Mouse (Mus musculus) hindbrain, embryonic 15.5 days (tissue): Measurements from ENCODE around the gene Spns2. TPM values are rescaled to one million over a fixed set of nuclear protein-coding genes. Genes with fewer than 3 reads are reported as not detected.
A peak's percentile ranks its signal among the peaks of the same experiment; 100 is the strongest.

Source experiments
- ATAC-seq: fragments of 200-750 bp; cut with Nextera tagmentation; 2 replicates; pipeline ENCODE4 v1.8.0; 2017; ENCODE audit warnings: low read depth, moderate number of reproducible peaks, moderate TSS enrichment; ENCODE audit not compliant: low FRiP score
- H3K27ac ChIP-seq: fragments of 300-500 bp; sonication (generic); replicated peaks from 2 replicates; pipeline ENCODE4 v1.5.1; 2015; ENCODE audit warnings: mild to moderate bottlenecking, inconsistent platforms
- H3K27me3 ChIP-seq: fragments of 300-500 bp; sonication (generic); 2 replicates; pipeline ENCODE4 v1.6.1; 2015; ENCODE audit warnings: control low read depth, inconsistent platforms
- H3K36me3 ChIP-seq: fragments of 300-500 bp; sonication (generic); 2 replicates; pipeline ENCODE4 v1.6.1; 2015; ENCODE audit warnings: control low read depth, inconsistent platforms
- H3K4me1 ChIP-seq: fragments of 300-500 bp; sonication (generic); replicated peaks from 2 replicates; pipeline ENCODE4 v1.6.1; 2015; ENCODE audit warnings: control low read depth, inconsistent platforms
- H3K4me2 ChIP-seq: fragments of 300-500 bp; sonication (generic); 2 replicates; pipeline ENCODE4 v1.6.1; 2015; ENCODE audit warnings: moderate library complexity, mild to moderate bottlenecking, inconsistent platforms
- H3K4me3 ChIP-seq: fragments of 300-500 bp; sonication (generic); 2 replicates; pipeline ENCODE4 v1.5.1; 2015; ENCODE audit warnings: mild to moderate bottlenecking, inconsistent platforms
- H3K9ac ChIP-seq: fragments of 300-500 bp; sonication (generic); 2 replicates; pipeline ENCODE4 v1.6.1; 2015; ENCODE audit warnings: inconsistent platforms
- H3K9me3 ChIP-seq: fragments of 300-500 bp; sonication (generic); 2 replicates; pipeline ENCODE4 v1.6.1; 2016; ENCODE audit warnings: control low read depth, inconsistent platforms
- WGBS: fragments of 180-500 bp; shearing (Covaris S2); methylation state at CpG from one replicate; pipeline ENCODE4 v1.1.7; 2015; 5-methylcytosine and 5-hydroxymethylcytosine counted together
- polyA plus RNA-seq: library from polyadenylated mRNA; unstranded; fragments of >200 nt; fragmentation: Nextera tagmentation; extraction: Ambion mirVana; gene quantifications from 2 replicates; pipeline ENCODE4 v1.2.1, GENCODE M21; 2015

The Spns2 gene
- polyA plus RNA-seq, 1 experiment from 2014 or later = 11.4 TPM

- Histone ChIP-seq H3K4me3 (no peak overlapping the region), H3K4me2 (no peak overlapping the region), H3K4me1 (peaks cover 17% of the 10 kb centered on the region), H3K36me3 (peaks cover 9% of the 10 kb centered on the region; the same call in 1 of the 2 replicates), H3K9ac (no peak overlapping the region), H3K27me3 (no peaks in the 10 kb centered on the region), H3K9me3 (no peaks in the 10 kb centered on the region), H3K27ac (peak overlapping the region; percentile 17; the same call in 1 of the 2 replicates)
- 73% methylated on average over 11 of the region's 11 CpGs for WGBS
- 0 out of 2 replicates have a peak, but pooled peaks have one; percentile 32 for ATAC-seq
Measured at GRCm38 (mm10) chr11:72466694-72467507, 22.8 kb downstream of the Spns2 start.

DNA sequence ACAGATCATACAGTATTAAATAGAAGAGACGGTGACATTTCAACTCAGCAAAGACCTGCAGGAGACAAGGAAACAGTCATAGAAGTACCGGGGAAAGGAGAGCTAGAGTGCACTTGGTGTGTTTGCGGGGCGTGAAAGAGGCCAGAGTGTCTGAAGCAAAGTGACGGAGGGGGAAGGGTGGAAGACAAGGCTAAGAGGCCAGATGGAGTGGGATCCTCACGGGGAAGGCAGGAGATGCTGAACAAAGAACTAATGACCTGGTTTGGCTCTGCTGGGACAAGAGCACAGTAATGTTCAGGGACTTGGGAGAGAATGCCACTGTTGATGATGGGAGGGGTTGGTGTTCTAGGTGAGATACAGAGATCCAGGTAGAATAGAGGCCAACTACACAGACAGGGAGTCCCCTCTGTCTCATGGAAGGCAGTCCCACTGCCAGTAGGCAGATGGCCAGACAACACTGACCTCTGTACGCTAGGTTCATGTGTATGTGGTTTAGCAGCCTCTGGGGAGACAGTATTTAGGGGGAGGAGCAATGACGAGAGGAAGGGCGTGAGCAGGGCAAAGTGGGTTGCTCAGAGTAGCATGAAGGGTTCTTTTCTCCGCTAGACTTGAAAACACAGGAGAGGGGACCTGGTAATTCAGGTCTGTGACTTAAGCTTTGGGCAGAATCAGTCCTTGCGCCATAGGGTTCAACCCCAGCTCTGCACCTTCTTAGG, 23.6 kb downstream of the Spns2 start:
- H3K36me3 ChIP-seq = peaks cover 9% of the 10 kb centered on the region; the same call in 1 of the 2 replicates
- H3K9me3 ChIP-seq = no peaks in the 10 kb centered on the region
- ATAC-seq = no peak
- WGBS = 63% methylated on average over 11 of the region's 11 CpGs
- H3K9ac ChIP-seq = no peak overlapping the region
- H3K27ac ChIP-seq = 0 out of 2 replicates have a peak overlapping the region, but pooled peaks have one; percentile 17
- no peaks in the 10 kb centered on the region for H3K27me3 ChIP-seq
- H3K4me1 ChIP-seq = peaks cover 17% of the 10 kb centered on the region
- no peak overlapping the region for H3K4me2 ChIP-seq
- no peak overlapping the region for H3K4me3 ChIP-seq

- H3K9me3 ChIP-seq = no peaks in the 10 kb centered on the region
- no peak overlapping the region for H3K4me2 ChIP-seq
- no peak overlapping the region for H3K9ac ChIP-seq
- no peak overlapping the region for H3K4me3 ChIP-seq
- peaks cover 12% of the 10 kb centered on the region; the same call in 1 of the 2 replicates for H3K36me3 ChIP-seq
- no peaks in the 10 kb centered on the region for H3K27me3 ChIP-seq
- no peak for ATAC-seq
- no peak overlapping the region for H3K27ac ChIP-seq
- H3K4me1 ChIP-seq = peaks cover 17% of the 10 kb centered on the region
- WGBS = 51% methylated on average over 3 of the region's 3 CpGs
Measured at GRCm38 (mm10) chr11:72464821-72465220, 24.9 kb downstream of the Spns2 start.

DNA sequence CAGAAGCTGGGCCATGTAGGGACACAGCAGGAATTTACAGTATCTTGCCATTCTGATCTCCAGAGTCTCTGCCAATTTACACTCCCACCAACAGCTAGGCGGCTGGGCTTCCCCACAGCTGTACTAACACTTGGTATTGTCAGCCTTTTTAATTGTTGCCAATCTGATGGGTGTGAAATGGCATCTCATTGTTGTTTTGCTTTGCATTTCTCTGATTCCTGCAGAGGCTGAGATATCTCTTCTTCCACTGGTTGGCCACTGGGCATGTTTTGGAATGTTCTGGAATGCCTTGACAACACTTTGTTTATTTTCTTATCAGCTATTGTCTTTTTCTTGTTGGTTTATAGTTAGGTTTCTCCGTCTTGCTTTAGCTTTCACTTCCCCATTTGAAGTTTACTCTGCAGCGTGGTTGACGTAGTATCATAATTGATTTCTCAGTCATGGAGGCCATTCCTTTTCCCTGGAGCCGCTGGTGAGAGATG, 28.2 kb downstream of the Spns2 start:
- no peak overlapping the region for H3K27ac ChIP-seq

GRCm38 (mm10) chr11:72458502-72458901, 31.2 kb downstream of the Spns2 start:
- Histone ChIP-seq H3K9me3 (no peaks in the 10 kb centered on the region), H3K27me3 (no peaks in the 10 kb centered on the region), H3K36me3 (peaks cover 14% of the 10 kb centered on the region; the same call in 1 of the 2 replicates), H3K4me1 (peaks cover 5% of the 10 kb centered on the region; the same call in 1 of the 2 replicates), H3K27ac (no peak overlapping the region), H3K4me2 (no peak overlapping the region), H3K9ac (no peak overlapping the region), H3K4me3 (no peak overlapping the region)
- no peak for ATAC-seq
- WGBS = 88% methylated on average over 3 of the region's 3 CpGs

More for the DNA sequence above, 28.2 kb downstream of the Spns2 start:
- Histone ChIP-seq H3K4me3 (no peak overlapping the region), H3K36me3 (peaks cover 12% of the 10 kb centered on the region; the same call in 1 of the 2 replicates), H3K9ac (no peak overlapping the region), H3K27me3 (no peaks in the 10 kb centered on the region), H3K4me1 (no peaks in the 10 kb centered on the region), H3K9me3 (no peaks in the 10 kb centered on the region), H3K4me2 (no peak overlapping the region)
- ATAC-seq = no peak
- WGBS = 38% methylated on average over 5 of the region's 5 CpGs

DNA sequence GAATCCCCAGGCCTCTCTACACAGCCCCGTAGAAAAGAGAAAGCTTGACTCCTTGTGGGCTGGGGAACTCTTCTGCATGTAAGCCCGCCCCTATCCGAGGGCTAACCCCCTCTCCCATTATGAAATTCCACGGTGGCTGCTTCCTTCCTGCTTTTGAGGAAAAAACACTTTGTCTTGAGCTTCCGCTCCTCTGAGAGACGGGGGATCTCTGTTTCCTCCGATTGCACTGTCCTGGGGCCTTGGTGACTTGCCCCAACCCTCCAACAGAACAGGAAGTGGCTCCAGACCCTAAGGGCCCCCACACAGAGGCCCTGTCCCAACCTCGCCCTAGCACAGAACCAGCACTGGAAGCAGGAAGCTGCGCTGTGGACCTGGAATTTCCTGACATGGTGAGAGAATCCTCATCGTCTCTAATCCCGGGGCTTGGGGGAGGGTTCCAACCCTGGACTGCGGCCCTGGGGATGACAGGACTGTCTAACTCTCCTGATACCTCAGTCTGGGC, 31.7 kb downstream of the Spns2 start:
- Histone ChIP-seq H3K4me1 (peaks cover 5% of the 10 kb centered on the region; the same call in 1 of the 2 replicates), H3K36me3 (peaks cover 15% of the 10 kb centered on the region; the same call in 1 of the 2 replicates), H3K27me3 (no peaks in the 10 kb centered on the region), H3K9me3 (no peaks in the 10 kb centered on the region), H3K27ac (no peak overlapping the region), H3K9ac (no peak overlapping the region), H3K4me2 (no peak overlapping the region), H3K4me3 (no peak overlapping the region)
- ATAC-seq = peak; percentile 59; the same call in 1 of the 2 replicates
- WGBS = 77% methylated on average over 12 of the region's 12 CpGs

GRCm38 (mm10) chr11:72455694-72456093, 34.0 kb downstream of the Spns2 start:
- 15% methylated on average over 5 of the region's 5 CpGs for WGBS
- Histone ChIP-seq H3K27ac (0 out of 2 replicates have a peak overlapping the region, but pooled peaks have one; percentile 25), H3K9ac (no peak overlapping the region), H3K36me3 (peaks cover 28% of the 10 kb centered on the region), H3K27me3 (no peaks in the 10 kb centered on the region), H3K4me1 (peaks cover 5% of the 10 kb centered on the region; the same call in 1 of the 2 replicates), H3K4me3 (no peak overlapping the region), H3K9me3 (no peaks in the 10 kb centered on the region), H3K4me2 (no peak overlapping the region)
- peak; percentile 70 for ATAC-seq

DNA sequence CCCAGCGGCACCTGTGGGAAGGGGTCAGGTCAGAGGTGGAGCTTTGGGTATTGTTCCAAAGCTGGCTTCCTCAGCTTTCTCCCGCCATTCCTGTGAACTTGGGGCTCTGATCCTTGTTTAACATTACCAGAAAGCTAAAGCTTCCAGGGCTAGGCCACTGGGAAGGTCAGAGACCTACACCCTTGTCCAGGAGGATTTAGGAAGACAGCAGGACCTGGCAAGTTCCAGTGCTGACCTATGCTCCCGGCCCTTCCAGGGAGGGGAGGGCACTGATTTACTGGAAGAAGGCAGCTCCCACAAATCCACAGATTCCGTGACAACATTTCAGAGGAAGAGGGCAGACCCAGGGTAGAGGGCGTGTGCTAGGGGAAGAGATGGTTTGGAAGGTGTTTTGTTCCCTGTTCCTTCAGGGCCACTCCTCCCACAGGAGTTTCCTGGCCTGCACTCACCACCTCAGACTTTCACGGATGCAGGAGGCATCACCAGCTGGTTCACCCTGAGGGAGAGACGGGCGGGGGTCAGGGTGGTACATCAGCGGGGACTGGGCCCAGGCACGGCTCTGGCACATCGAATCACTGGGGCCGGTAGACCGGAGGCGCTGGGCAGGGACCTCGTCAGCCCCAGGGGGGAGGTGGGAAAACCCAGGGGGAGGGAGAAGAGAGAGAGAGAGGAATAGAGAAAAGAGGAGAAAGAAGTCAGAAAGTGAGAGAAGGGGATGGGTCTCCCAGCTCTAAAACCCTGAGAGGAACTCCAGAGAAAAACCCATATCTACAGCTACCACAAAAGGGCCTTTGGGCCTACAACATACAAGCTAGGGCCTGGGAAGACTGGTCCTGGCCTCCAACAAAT, 36.4 kb downstream of the Spns2 start:
- Histone ChIP-seq H3K4me3 (no peak overlapping the region), H3K27ac (no peak overlapping the region), H3K4me1 (peaks cover 5% of the 10 kb centered on the region; the same call in 1 of the 2 replicates), H3K4me2 (no peak overlapping the region), H3K36me3 (peaks cover 49% of the 10 kb centered on the region), H3K9ac (no peak overlapping the region), H3K9me3 (no peaks in the 10 kb centered on the region), H3K27me3 (no peaks in the 10 kb centered on the region)
- 65% methylated on average over 15 of the region's 15 CpGs for WGBS
- ATAC-seq = no peak

GRCm38 (mm10) chr11:72452140-72452665, 37.5 kb downstream of the Spns2 start:
- H3K36me3 ChIP-seq = peaks cover 60% of the 10 kb centered on the region
- H3K27ac ChIP-seq = no peak overlapping the region
- H3K4me2 ChIP-seq = no peak overlapping the region
- no peak overlapping the region for H3K9ac ChIP-seq
- H3K4me1 ChIP-seq = peaks cover 5% of the 10 kb centered on the region; the same call in 1 of the 2 replicates
- no peak overlapping the region for H3K4me3 ChIP-seq
- ATAC-seq = no peak
- WGBS = 86% methylated on average over 3 of the region's 3 CpGs
- H3K9me3 ChIP-seq = no peaks in the 10 kb centered on the region
- H3K27me3 ChIP-seq = no peaks in the 10 kb centered on the region

- Histone ChIP-seq H3K4me2 (no peak overlapping the region), H3K4me1 (peaks cover 8% of the 10 kb centered on the region), H3K9ac (no peak overlapping the region), H3K27ac (no peak overlapping the region), H3K4me3 (no peak overlapping the region), H3K9me3 (no peaks in the 10 kb centered on the region), H3K36me3 (peaks cover 100% of the 10 kb centered on the region), H3K27me3 (no peaks in the 10 kb centered on the region)
- ATAC-seq = no peak
- 91% methylated on average over 8 of the region's 8 CpGs for WGBS
Measured at GRCm38 (mm10) chr11:72447475-72447874, 42.2 kb downstream of the Spns2 start.
